Mouse (Mus musculus): ENCODE results near the gene Trip4. TPM values are rescaled to one million over a fixed set of nuclear protein-coding genes. Genes with fewer than 3 reads are reported as not detected.

Trip4 gene
- polyA plus RNA-seq, 1 experiment from 2014 or later, result 30.3 TPM

DNA sequence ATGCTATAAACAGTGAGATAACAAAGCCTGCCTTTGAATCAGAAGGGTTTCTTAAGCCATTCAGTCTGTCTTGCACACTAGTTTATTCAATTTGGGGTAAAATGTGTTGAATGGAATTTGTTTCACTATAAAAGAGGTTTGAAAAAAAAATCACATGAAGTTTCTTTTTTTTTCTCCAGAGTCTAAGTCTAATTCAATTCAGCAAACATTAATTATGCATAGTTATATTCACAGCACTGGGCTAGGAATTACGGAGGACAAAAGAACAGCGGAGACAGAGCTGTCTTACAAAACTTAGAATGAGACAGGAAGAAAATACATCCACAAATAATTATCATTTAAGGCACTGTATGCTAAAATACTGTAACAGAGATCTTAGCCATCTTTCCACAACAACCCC, 90.2 kb downstream of the Trip4 start:
- H3K9me3 ChIP-seq (ENCODE audit: control insufficient read depth, low read length), result no peaks in the 10 kb centered on the region
- ATAC-seq, result no peak
- no peak overlapping the region for H3K4me3 ChIP-seq (ENCODE audit: low read length)
- H3K4me1 ChIP-seq (ENCODE audit: control insufficient read depth, insufficient read depth, low read depth, low read length), result peaks cover 11% of the 10 kb centered on the region
- H3K36me3 ChIP-seq (ENCODE audit: control insufficient read depth, insufficient read depth, low read length), result no peaks in the 10 kb centered on the region
- no peak overlapping the region for H3K4me2 ChIP-seq (ENCODE audit: low read length)
- H3K9ac ChIP-seq (ENCODE audit: low read depth, low read length), result no peak overlapping the region
- no peaks in the 10 kb centered on the region for H3K27me3 ChIP-seq (replicated peaks; ENCODE audit: control insufficient read depth, insufficient read depth, low read length)
- peak overlapping the region; percentile 34; the same call in 1 of the 2 replicates for H3K27ac ChIP-seq (ENCODE audit: low read depth, low read length)
- WGBS, result 24% methylated on average over 2 of the region's 2 CpGs

DNA sequence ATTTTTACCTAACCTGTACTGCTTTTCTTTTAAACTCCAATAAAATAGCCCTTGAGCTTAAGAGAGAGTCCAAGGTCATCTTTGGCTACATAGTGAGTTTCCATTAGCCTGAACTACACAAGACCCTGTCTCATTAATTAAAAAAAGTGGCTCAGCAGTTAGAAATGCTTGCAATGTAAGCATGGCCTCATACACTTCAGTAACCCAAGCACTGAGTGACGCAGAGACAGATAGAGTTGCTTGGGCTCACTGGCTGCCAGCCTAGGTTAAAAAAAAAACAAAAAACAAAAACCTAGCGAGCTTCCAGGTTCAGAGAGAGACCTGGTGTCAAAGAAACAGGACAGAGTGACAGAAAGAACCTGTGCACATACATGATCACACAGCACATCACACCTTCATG, 95.8 kb downstream of the Trip4 start:
- Histone ChIP-seq H3K9ac (ENCODE audit: low read depth, low read length) (no peak overlapping the region), H3K4me2 (ENCODE audit: low read length) (no peak overlapping the region), H3K4me1 (ENCODE audit: control insufficient read depth, insufficient read depth, low read depth, low read length) (peaks cover 4% of the 10 kb centered on the region), H3K4me3 (ENCODE audit: low read length) (no peak overlapping the region), H3K9me3 (ENCODE audit: control insufficient read depth, low read length) (no peaks in the 10 kb centered on the region), H3K27me3 (replicated peaks; ENCODE audit: control insufficient read depth, insufficient read depth, low read length) (no peaks in the 10 kb centered on the region), H3K27ac (ENCODE audit: low read depth, low read length) (no peak overlapping the region), H3K36me3 (ENCODE audit: control insufficient read depth, insufficient read depth, low read length) (no peaks in the 10 kb centered on the region)
- WGBS, result 46% methylated on average over 2 of the region's 2 CpGs
- ATAC-seq, result no peak

DNA sequence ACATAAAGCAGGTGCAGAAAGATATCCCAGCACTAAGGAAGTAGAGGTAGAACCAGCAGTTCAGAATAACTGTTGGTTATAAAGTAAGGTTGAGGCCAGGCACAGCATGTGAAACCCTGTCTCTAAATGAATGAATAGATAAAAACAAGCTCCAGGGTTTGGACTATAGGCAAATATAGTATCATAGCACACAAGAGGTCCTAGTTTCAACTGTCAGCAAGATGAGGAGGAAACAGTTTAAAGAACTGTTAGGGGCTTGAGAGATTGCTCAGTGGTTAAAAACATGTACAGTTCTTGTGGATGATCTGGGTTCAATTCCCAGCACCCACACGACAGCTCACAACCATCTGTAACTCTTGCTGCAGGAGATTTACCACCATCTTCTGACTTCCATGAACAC, 96.8 kb downstream of the Trip4 start:
- no peak for ATAC-seq
- Histone ChIP-seq H3K27me3 (replicated peaks; ENCODE audit: control insufficient read depth, insufficient read depth, low read length) (no peaks in the 10 kb centered on the region), H3K4me2 (ENCODE audit: low read length) (no peak overlapping the region), H3K27ac (ENCODE audit: low read depth, low read length) (no peak overlapping the region), H3K4me3 (ENCODE audit: low read length) (no peak overlapping the region), H3K9ac (ENCODE audit: low read depth, low read length) (no peak overlapping the region), H3K9me3 (ENCODE audit: control insufficient read depth, low read length) (no peaks in the 10 kb centered on the region), H3K4me1 (ENCODE audit: control insufficient read depth, insufficient read depth, low read depth, low read length) (peaks cover 7% of the 10 kb centered on the region), H3K36me3 (ENCODE audit: control insufficient read depth, insufficient read depth, low read length) (no peaks in the 10 kb centered on the region)
- 82% methylated on average over 1 of the region's 1 CpGs for WGBS

DNA sequence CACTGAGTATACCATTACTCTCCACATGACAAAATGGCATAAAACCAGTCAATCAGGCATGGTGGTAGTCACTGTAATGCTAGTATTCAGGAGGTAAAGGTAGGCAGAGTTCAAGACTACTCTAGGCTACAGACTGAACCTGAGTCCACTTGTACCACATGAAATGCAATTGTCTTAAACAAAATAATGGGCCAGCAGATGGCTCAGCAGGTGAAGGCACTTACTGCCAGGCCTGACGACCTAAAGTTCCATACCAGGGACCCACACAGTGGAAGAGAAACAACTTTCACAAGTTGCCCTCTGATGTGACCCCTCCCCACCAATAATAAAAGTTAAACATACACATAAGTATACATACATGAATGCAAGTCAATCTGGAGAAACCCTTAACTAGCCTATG, 100.8 kb downstream of the Trip4 start:
- Histone ChIP-seq H3K36me3 (ENCODE audit: control insufficient read depth, insufficient read depth, low read length) (no peaks in the 10 kb centered on the region), H3K27ac (ENCODE audit: low read depth, low read length) (no peak overlapping the region), H3K27me3 (replicated peaks; ENCODE audit: control insufficient read depth, insufficient read depth, low read length) (no peaks in the 10 kb centered on the region), H3K4me3 (ENCODE audit: low read length) (no peak overlapping the region), H3K4me1 (ENCODE audit: control insufficient read depth, insufficient read depth, low read depth, low read length) (peaks cover 3% of the 10 kb centered on the region), H3K9me3 (ENCODE audit: control insufficient read depth, low read length) (no peaks in the 10 kb centered on the region), H3K4me2 (ENCODE audit: low read length) (no peak overlapping the region), H3K9ac (ENCODE audit: low read depth, low read length) (no peak overlapping the region)
- WGBS, result 45% methylated on average over 1 of the region's 1 CpGs
- ATAC-seq, result no peak

DNA sequence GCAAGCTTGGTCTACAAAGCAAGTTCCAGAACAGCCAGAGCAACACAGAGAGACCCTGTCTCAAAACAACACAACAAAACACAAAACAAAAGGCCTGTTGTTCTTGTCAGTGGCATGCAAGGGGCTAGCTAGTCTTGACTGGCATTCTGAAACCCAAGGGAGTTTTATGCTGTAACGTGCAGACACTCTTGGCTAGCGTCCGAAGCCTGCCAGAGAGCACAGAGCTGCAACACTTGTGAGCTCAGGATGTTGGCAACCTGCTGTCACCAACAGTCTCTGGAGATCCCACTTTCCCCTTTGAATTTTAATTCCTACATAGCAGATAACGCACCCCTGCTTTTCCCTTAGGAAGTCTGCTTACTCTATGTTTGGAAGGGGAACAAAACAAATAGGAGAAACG, 101.3 kb downstream of the Trip4 start:
- Histone ChIP-seq H3K4me2 (ENCODE audit: low read length) (no peak overlapping the region), H3K9ac (ENCODE audit: low read depth, low read length) (no peak overlapping the region), H3K27me3 (replicated peaks; ENCODE audit: control insufficient read depth, insufficient read depth, low read length) (no peaks in the 10 kb centered on the region), H3K27ac (ENCODE audit: low read depth, low read length) (no peak overlapping the region), H3K36me3 (ENCODE audit: control insufficient read depth, insufficient read depth, low read length) (no peaks in the 10 kb centered on the region), H3K4me1 (ENCODE audit: control insufficient read depth, insufficient read depth, low read depth, low read length) (0 out of 2 replicates have a peak, but pooled peaks cover 3% of the 10 kb centered on the region), H3K9me3 (ENCODE audit: control insufficient read depth, low read length) (no peaks in the 10 kb centered on the region), H3K4me3 (ENCODE audit: low read length) (no peak overlapping the region)
- ATAC-seq, result no peak
- 16% methylated on average over 5 of the region's 5 CpGs for WGBS

DNA sequence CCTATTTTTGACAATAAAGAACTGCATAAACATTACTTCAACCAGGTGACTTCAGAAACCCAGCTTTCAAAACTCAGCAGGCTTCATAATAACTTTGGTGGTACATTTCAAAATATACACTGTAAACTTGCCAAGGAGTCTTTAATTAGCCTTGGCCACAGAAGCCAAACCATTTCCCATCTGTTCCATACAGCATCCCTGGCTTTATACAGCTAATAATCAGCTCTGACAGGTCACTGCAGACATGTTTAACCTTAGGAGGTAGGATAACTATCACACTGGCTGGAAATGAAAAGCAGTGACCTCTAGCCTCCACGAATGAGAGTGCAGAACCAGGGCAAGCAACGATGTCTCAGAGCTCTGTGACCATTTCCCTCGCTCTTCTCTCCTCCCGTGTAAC, 108.8 kb downstream of the Trip4 start:
- Histone ChIP-seq H3K27ac (ENCODE audit: low read depth, low read length) (no peak overlapping the region), H3K4me3 (ENCODE audit: low read length) (no peak overlapping the region), H3K9me3 (ENCODE audit: control insufficient read depth, low read length) (no peaks in the 10 kb centered on the region), H3K4me1 (ENCODE audit: control insufficient read depth, insufficient read depth, low read depth, low read length) (peaks cover 6% of the 10 kb centered on the region; the same call in 1 of the 2 replicates), H3K9ac (ENCODE audit: low read depth, low read length) (no peak overlapping the region), H3K36me3 (ENCODE audit: control insufficient read depth, insufficient read depth, low read length) (no peaks in the 10 kb centered on the region; the same call in 1 of the 2 replicates), H3K27me3 (replicated peaks; ENCODE audit: control insufficient read depth, insufficient read depth, low read length) (no peaks in the 10 kb centered on the region), H3K4me2 (ENCODE audit: low read length) (no peak overlapping the region)
- 66% methylated on average over 4 of the region's 4 CpGs for WGBS
- ATAC-seq, result no peak

DNA sequence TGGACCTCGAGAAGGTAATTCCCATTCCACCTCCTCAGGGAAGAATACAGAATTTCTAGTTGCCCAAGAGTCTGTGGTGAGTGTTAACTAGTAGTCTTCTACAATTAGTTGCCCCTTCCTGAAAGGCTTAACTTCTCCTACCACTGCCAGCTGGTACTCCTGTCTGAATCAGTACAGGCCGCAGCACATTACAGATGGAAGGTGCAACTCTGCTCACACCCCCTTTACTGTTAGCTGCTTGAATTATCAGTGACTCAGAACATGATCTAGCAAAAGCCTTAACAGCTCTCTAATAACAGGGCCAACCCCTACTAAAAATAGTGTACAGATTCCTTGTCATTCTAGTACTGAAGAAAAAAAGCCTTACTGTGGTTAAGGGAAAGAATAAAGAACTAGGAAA, 112.9 kb downstream of the Trip4 start:
- Histone ChIP-seq H3K36me3 (ENCODE audit: control insufficient read depth, insufficient read depth, low read length) (no peaks in the 10 kb centered on the region; the same call in 1 of the 2 replicates), H3K9ac (ENCODE audit: low read depth, low read length) (no peak overlapping the region), H3K9me3 (ENCODE audit: control insufficient read depth, low read length) (no peaks in the 10 kb centered on the region), H3K27ac (ENCODE audit: low read depth, low read length) (no peak overlapping the region), H3K4me3 (ENCODE audit: low read length) (no peak overlapping the region), H3K4me1 (ENCODE audit: control insufficient read depth, insufficient read depth, low read depth, low read length) (peaks cover 27% of the 10 kb centered on the region), H3K4me2 (ENCODE audit: low read length) (no peak overlapping the region), H3K27me3 (replicated peaks; ENCODE audit: control insufficient read depth, insufficient read depth, low read length) (no peaks in the 10 kb centered on the region)
- WGBS, result 79% methylated on average over 2 of the region's 2 CpGs
- no peak for ATAC-seq

DNA sequence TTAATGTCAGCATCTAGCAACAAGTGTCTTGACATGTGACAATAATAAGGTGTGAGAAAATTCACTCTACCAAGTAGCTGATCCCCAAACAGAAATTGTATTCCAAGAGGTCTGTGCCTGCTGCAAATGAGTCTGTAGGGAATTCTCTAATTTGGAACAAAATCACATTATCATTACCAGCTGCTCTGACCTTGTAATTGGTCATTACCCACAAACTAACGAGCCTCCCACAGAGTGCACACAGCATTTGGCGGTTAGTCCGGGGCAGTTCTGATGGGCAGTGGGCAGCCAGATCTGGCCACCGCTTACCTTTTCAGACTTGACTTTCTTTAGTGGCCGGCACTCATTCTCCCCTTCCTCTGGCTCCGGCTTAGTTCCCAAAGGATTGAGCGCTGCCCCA, 114.3 kb downstream of the Trip4 start:
- no peak overlapping the region for H3K4me2 ChIP-seq (ENCODE audit: low read length)
- H3K4me1 ChIP-seq (ENCODE audit: control insufficient read depth, insufficient read depth, low read depth, low read length), result peaks cover 25% of the 10 kb centered on the region
- H3K9me3 ChIP-seq (ENCODE audit: control insufficient read depth, low read length), result no peaks in the 10 kb centered on the region
- WGBS, result 54% methylated on average over 7 of the region's 7 CpGs
- ATAC-seq, result no peak
- no peaks in the 10 kb centered on the region; the same call in 1 of the 2 replicates for H3K36me3 ChIP-seq (ENCODE audit: control insufficient read depth, insufficient read depth, low read length)
- no peak overlapping the region for H3K9ac ChIP-seq (ENCODE audit: low read depth, low read length)
- H3K27me3 ChIP-seq (replicated peaks; ENCODE audit: control insufficient read depth, insufficient read depth, low read length), result no peaks in the 10 kb centered on the region
- no peak overlapping the region for H3K4me3 ChIP-seq (ENCODE audit: low read length)
- H3K27ac ChIP-seq (ENCODE audit: low read depth, low read length), result no peak overlapping the region

DNA sequence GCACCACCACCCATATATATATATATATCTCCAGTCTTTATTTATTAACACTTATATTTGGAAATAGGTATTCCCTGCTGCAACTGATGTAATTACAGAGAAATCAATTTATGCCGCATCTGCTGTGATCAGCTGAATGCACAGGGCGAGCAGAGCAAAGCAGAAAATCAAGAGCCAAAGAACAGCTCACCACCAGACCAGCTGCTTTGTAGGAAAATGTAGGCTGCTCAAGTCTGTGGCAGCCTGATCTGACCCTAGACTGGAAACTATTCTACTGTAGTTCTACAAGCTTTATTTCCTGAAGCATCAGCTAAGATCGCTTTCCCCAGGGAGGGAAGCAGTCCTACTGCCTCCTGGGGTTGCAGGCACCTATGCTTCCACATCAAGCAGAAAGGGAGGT, 115.1 kb downstream of the Trip4 start:
- Histone ChIP-seq H3K27ac (ENCODE audit: low read depth, low read length) (0 out of 2 replicates have a peak overlapping the region, but pooled peaks have one; percentile 5), H3K9me3 (ENCODE audit: control insufficient read depth, low read length) (no peaks in the 10 kb centered on the region), H3K27me3 (replicated peaks; ENCODE audit: control insufficient read depth, insufficient read depth, low read length) (no peaks in the 10 kb centered on the region), H3K4me2 (ENCODE audit: low read length) (no peak overlapping the region), H3K36me3 (ENCODE audit: control insufficient read depth, insufficient read depth, low read length) (no peaks in the 10 kb centered on the region; the same call in 1 of the 2 replicates), H3K4me3 (ENCODE audit: low read length) (no peak overlapping the region), H3K4me1 (ENCODE audit: control insufficient read depth, insufficient read depth, low read depth, low read length) (peaks cover 25% of the 10 kb centered on the region), H3K9ac (ENCODE audit: low read depth, low read length) (no peak overlapping the region)
- ATAC-seq, result 0 out of 2 replicates have a peak, but pooled peaks have one; percentile 62
- 71% methylated on average over 3 of the region's 3 CpGs for WGBS

DNA sequence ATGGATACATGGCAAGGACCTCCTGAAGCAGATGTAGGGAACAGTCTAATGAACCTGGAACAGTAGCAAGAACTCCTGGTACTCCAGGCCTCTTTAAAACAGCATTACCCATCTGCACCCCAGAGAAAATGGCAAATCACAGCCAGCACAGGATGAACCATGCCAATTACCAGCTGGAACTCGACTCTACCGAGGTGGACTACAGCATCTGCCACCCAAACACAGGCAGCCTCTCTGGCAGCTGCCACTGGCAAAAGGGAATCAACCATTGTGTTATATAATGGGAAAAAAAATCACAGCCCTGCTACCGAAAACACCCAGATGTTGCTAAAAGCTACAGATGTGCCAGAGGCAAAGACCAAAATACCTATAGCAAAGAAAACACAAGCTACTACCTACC, 115.5 kb downstream of the Trip4 start:
- peaks cover 25% of the 10 kb centered on the region for H3K4me1 ChIP-seq (ENCODE audit: control insufficient read depth, insufficient read depth, low read depth, low read length)
- no peaks in the 10 kb centered on the region for H3K9me3 ChIP-seq (ENCODE audit: control insufficient read depth, low read length)
- no peaks in the 10 kb centered on the region; the same call in 1 of the 2 replicates for H3K36me3 ChIP-seq (ENCODE audit: control insufficient read depth, insufficient read depth, low read length)
- no peak for ATAC-seq
- no peak overlapping the region for H3K4me2 ChIP-seq (ENCODE audit: low read length)
- 32% methylated on average over 3 of the region's 3 CpGs for WGBS
- no peak overlapping the region for H3K27ac ChIP-seq (ENCODE audit: low read depth, low read length)
- H3K4me3 ChIP-seq (ENCODE audit: low read length), result no peak overlapping the region
- no peak overlapping the region for H3K9ac ChIP-seq (ENCODE audit: low read depth, low read length)
- no peaks in the 10 kb centered on the region for H3K27me3 ChIP-seq (replicated peaks; ENCODE audit: control insufficient read depth, insufficient read depth, low read length)

Measured in hindbrain, embryonic 16.5 days (tissue).